Mouse (Mus musculus) cerebellum, adult 2 months (tissue): Measurements from ENCODE around the gene Tcf7l2.

Experiments used
- CTCF ChIP-seq: fragments of 200-500 bp; IDR thresholded peaks from 2 replicates; pipeline ENCODE4 v1.5.1; 2011; ENCODE audit warnings: low read depth, mild to moderate bottlenecking, control low read depth, low read length, moderate library complexity, borderline replicate concordance; ENCODE audit not compliant: insufficient read depth
- POLR2A ChIP-seq: fragments of 200-500 bp; IDR thresholded peaks from 2 replicates; pipeline ENCODE4 v1.6.1; 2011; ENCODE audit warnings: low read length, control low read depth, borderline replicate concordance; ENCODE audit not compliant: insufficient read depth

DNA sequence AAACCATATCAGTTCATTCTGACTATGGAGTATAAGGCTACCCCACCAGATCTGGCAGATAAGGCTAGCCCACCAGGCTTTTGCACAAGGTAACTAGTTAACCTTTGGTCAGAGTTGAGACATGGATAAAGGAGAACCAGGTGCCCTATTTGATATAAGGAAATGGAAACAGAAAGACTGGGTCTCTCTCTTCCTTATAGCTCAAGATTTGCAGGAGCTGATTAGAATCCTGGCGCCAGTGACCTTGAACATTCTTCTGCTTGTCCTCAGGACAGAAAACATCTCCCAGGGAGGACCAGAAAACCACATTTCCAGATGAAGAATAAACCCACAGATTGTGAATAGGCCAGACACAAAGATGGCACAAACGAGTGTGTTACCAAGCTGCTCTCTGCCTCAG, 123.4 kb downstream of the Tcf7l2 start:
- TF ChIP-seq POLR2A (no peak), CTCF (no peak)
